Mouse (Mus musculus) brain, embryonic 14.5 days (tissue): ENCODE measurements around the gene Heyl. TPM values are rescaled to one million over a fixed set of nuclear protein-coding genes. Genes with fewer than 3 reads are reported as not detected.
A peak's percentile ranks its signal among the peaks of the same experiment; 100 is the strongest.

Source experiments
- DNase-seq: peaks from one replicate; pipeline ENCODE4 v3.0.0-alpha.2; 2011; ENCODE audit warnings: low read depth
- CTCF ChIP-seq: fragments of 200-500 bp; IDR thresholded peaks from 2 replicates; pipeline ENCODE4 v1.5.1; 2012; ENCODE audit warnings: inconsistent platforms, mild to moderate bottlenecking, moderate library complexity, borderline replicate concordance; ENCODE audit not compliant: insufficient read depth, insufficient read length; ENCODE audit errors: extremely low read depth
- POLR2A ChIP-seq: fragments of 200-500 bp; IDR thresholded peaks from 2 replicates; pipeline ENCODE4 v1.6.1; 2012; ENCODE audit warnings: mild to moderate bottlenecking, inconsistent platforms, borderline replicate concordance; ENCODE audit not compliant: poor library complexity, insufficient read depth, insufficient read length, severe bottlenecking; ENCODE audit errors: extremely low read depth
- polyA plus RNA-seq: library from polyadenylated mRNA; depleted of rRNA; stranded (reverse); fragments of >200 nt; gene quantifications from 2 replicates; pipeline ENCODE4 v1.2.3, GENCODE M21; 2012; rRNA removed

Gene Heyl
- polyA plus RNA-seq, 1 experiment: 7.5 TPM

GRCm38 (mm10) chr4:123295516-123296147 lies 62.3 kb downstream of the Heyl start:
- TF ChIP-seq CTCF (no peak), POLR2A (no peak)
- no peak for DNase-seq

GRCm38 (mm10) chr4:123296148-123296534 lies 62.8 kb downstream of the Heyl start:
- DNase-seq: no peak
- TF ChIP-seq CTCF: no peak
- TF ChIP-seq POLR2A: no peak

GRCm38 (mm10) chr4:123297195-123297960 lies 64.0 kb downstream of the Heyl start:
- TF ChIP-seq POLR2A: no peak
- TF ChIP-seq CTCF: no peak
- DNase-seq: no peak

- DNase-seq: no peak
- TF ChIP-seq CTCF (no peak), POLR2A (no peak)
Measured at GRCm38 (mm10) chr4:123298226-123298625, 64.9 kb downstream of the Heyl start.

- peak; percentile 19 for DNase-seq
- no peak for TF ChIP-seq POLR2A
- TF ChIP-seq CTCF: no peak
Measured at GRCm38 (mm10) chr4:123298980-123299670, 65.8 kb downstream of the Heyl start.

Other genes with a start within 250 kb of the Heyl start
- gene Mycl, start 237.9 kb upstream of the Heyl start, polyA plus RNA-seq: 85.4 and 95.3 TPM in 2 replicates
- 19.5 and 20.4 TPM in 2 replicates for gene Trit1, start 217.0 kb upstream of the Heyl start, polyA plus RNA-seq
- 0.59 and 0.75 TPM in 2 replicates for gene Bmp8b, start 128.4 kb upstream of the Heyl start, polyA plus RNA-seq
- gene Oxct2b, start 117.3 kb upstream of the Heyl start, polyA plus RNA-seq: 0.33 and 0.59 TPM in 2 replicates
- 34.8 and 40.2 TPM in 2 replicates for gene Ppie, start 93.6 kb upstream of the Heyl start, polyA plus RNA-seq
- gene Hpcal4, start 50.3 kb upstream of the Heyl start, polyA plus RNA-seq: 12.2 and 16.5 TPM in 2 replicates
- gene Nt5c1a, start 32.1 kb upstream of the Heyl start, polyA plus RNA-seq: 0.22 TPM in 1 of 2 replicates, not detected in the other
- 79.9 and 85.0 TPM in 2 replicates for gene Pabpc4, start 28.8 kb downstream of the Heyl start, polyA plus RNA-seq
- gene Oxct2a, start 90.1 kb downstream of the Heyl start, polyA plus RNA-seq: 0.04 and 0.09 TPM in 2 replicates
- 0.15 and 0.25 TPM in 2 replicates for gene Bmp8a, start 109.7 kb downstream of the Heyl start, polyA plus RNA-seq